Mouse (Mus musculus) mouse embryonic stem cell (cell line): ENCODE results near the gene Klk14.

Experiments
- in situ Hi-C, 2 experiments: fragments of 300-500 bp; cut with MboI; formaldehyde crosslinking; loops; 1 replicate in 1 of 2; 3 replicates in 1 of 2; pipeline ENCODE4 v1.14.3; 2019 to 2020; ENCODE audit warnings: low sequenced_read_pairs in 2 of 2, low pct_unique_long_range_greater_than_20kb in 1 of 2, mixed read lengths in 1 of 2; ENCODE audit not compliant: unreplicated experiment in 1 of 2

Klk14 gene

GRCm38 (mm10) chr7:43710031-43710430, 19.8 kb downstream of the Klk14 start:
- in situ Hi-C loops, result no loop called here

DNA sequence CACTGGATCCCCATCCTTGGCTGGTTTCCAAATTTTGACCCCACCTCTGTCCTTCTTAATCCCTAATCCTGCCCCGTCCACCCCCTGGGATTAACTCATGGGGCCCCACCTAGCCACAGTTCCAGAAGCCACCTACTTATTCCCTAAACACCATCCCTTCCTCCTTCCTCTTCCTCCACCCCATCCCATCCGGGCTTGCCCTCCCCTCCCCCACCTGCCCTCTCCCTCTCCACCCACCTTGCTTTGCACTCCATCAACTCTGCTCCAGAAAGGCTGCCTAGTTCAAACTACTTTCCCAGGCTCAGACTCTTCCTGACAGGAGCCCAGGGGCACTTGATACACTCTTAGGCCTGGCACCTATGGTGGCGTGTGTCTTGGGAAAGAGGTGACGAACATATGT, 22.0 kb downstream of the Klk14 start, which contains the start of gene Klk13:
Klk13 (plus strand) TSS at position 301 of the 400 bp plus-strand sequence.
- in situ Hi-C loops, result no loop called here

GRCm38 (mm10) chr7:43712917-43713316, 22.7 kb downstream of the Klk14 start:
- in situ Hi-C loops, result no loop called here

DNA sequence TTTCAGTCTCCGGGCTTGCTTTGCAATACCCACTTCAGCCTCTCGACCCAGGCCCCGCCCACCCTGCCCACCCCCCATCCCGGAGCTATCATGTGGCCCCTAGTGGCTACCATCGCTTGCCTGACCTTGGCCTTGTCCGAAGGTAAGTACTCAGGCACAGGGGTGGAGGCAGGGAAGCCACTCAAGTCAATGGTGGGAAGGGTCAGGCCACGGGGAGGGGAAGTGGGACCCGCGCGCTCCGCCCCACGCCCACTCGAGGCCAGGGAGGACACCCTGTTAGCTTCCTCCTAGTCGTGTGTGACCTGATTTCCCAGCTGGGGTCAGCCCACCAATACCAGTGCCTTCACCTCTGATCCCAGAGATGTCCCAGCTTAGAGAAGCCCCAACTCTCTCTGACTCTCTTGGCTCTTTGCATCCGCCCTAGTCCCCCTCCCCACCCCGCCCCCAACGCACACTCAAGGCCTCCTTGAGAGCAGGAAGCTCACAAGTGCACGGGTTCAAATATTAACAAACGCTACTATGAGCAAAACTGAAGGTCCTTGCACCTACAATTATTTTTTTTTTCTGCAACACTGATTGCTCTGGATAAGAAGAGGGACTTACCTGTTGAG, 23.6 kb downstream of the Klk14 start:
- in situ Hi-C loops, result no loop called here
